Mouse (Mus musculus) myocyte (in vitro differentiated cells): ENCODE measurements around the gene Usp30.

Experiments
- POLR2A ChIP-seq: IDR thresholded peaks from one replicate; pipeline ENCODE4 v1.6.1; 2011; ENCODE audit warnings: low read depth, mild to moderate bottlenecking, control low read depth, moderate library complexity; ENCODE audit not compliant: insufficient read length
- POLR2AphosphoS2 ChIP-seq: IDR thresholded peaks from one replicate; pipeline ENCODE4 v1.6.1; 2011; ENCODE audit warnings: low read depth, control low read depth; ENCODE audit not compliant: insufficient read length
- TCF12 ChIP-seq: IDR thresholded peaks from one replicate; pipeline ENCODE4 v1.6.1; 2011; ENCODE audit warnings: mild to moderate bottlenecking, control low read depth; ENCODE audit not compliant: poor library complexity, insufficient read depth, severe bottlenecking

DNA sequence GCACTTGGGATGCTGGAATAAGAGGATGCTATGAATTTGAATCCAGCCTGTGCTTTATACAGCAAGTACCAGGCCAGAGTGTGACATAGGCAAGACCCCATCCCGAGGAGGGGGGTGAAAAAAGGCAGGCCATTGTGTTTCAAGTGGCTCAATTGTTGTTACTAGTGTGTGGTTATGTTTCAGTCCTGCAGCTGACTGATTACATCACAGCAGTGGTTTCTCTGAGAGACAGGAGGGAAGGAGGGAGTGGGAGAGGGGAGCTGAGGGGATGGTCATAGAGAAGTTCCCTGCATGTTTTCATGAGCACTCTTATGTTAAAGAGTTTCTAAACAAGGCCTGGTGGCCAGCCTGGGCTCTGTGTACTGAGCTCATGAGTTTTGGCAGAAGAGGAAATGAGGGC is 37.5 kb downstream of the Usp30 start:
- TF ChIP-seq POLR2AphosphoS2 (no peak), POLR2A (no peak), TCF12 (no peak)
